Mouse (Mus musculus) bone marrow, adult 2 months (tissue): Measurements from ENCODE around the gene L1cam. TPM values are rescaled to one million over a fixed set of nuclear protein-coding genes. Genes with fewer than 3 reads are reported as not detected.

Experiments used
- H3K27ac ChIP-seq: fragments of 200-500 bp; 2 replicates; pipeline ENCODE4 v1.5.1; 2012; ENCODE audit warnings: low read depth, mild to moderate bottlenecking, control low read depth, inconsistent platforms, low read length; ENCODE audit not compliant: control insufficient read depth, poor library complexity, insufficient read depth
- H3K4me1 ChIP-seq: fragments of 200-500 bp; 2 replicates; pipeline ENCODE4 v1.6.1; 2011; ENCODE audit warnings: low read length; ENCODE audit not compliant: control insufficient read depth, insufficient read depth
- H3K4me3 ChIP-seq: fragments of 200-500 bp; replicated peaks from 2 replicates; pipeline ENCODE3; 2011; ENCODE audit warnings: mild to moderate bottlenecking, low read depth, low read length, control low read depth; ENCODE audit not compliant: control insufficient read depth
- CTCF ChIP-seq: fragments of 200-500 bp; IDR thresholded peaks from 2 replicates; pipeline ENCODE4 v1.5.1; 2011; ENCODE audit warnings: low read length, control low read depth; ENCODE audit not compliant: control insufficient read depth, insufficient read depth
- POLR2A ChIP-seq: fragments of 200-500 bp; IDR thresholded peaks from 2 replicates; pipeline ENCODE4 v1.6.1; 2011; ENCODE audit warnings: low read depth, mild to moderate bottlenecking, control low read depth, low read length, borderline replicate concordance; ENCODE audit not compliant: control insufficient read depth
- WGBS: fragments of 180-500 bp; shearing (Covaris S2); methylation state at CpG from one replicate; pipeline ENCODE4 v1.1.7; 2018; 5-methylcytosine and 5-hydroxymethylcytosine counted together
- polyA plus RNA-seq: library from polyadenylated mRNA; stranded (reverse); fragments of >200 nt; gene quantifications from 2 replicates; pipeline ENCODE4 v1.2.4, GENCODE M21; 2011; ENCODE audit warnings: low replicate concordance; ENCODE audit not compliant: missing spikeins, insufficient read depth, insufficient read length

Gene L1cam
- 3.6 and 12.7 TPM in 2 replicates for polyA plus RNA-seq

- Histone ChIP-seq H3K4me3 (no peak within 1 kb of the TSS), H3K4me1 (no peaks in the 10 kb centered on the region), H3K27ac (no peak within 1 kb of the TSS)
- TF ChIP-seq POLR2A (no peak), CTCF (peak; percentile 36; the same call in 1 of the 2 replicates)
- 22% methylated on average over 2 of the region's 2 CpGs for WGBS
Measured at GRCm38 (mm10) chrX:73895719-73896118, at the start of gene L1cam. TSS of gene L1cam (minus strand) at chrX:73896105.

GRCm38 (mm10) chrX:73942294-73942693 lies 46.4 kb upstream of the L1cam start:
- no peaks in the 10 kb centered on the region for H3K4me1 ChIP-seq
- H3K27ac ChIP-seq: no peak overlapping the region
- WGBS: 82% methylated on average over 2 of the region's 2 CpGs
- no peak overlapping the region for H3K4me3 ChIP-seq
- TF ChIP-seq CTCF (no peak), POLR2A (no peak)

- H3K4me3 ChIP-seq: no peak overlapping the region
- no peak overlapping the region for H3K27ac ChIP-seq
- H3K4me1 ChIP-seq: no peaks in the 10 kb centered on the region
- WGBS: 58% methylated on average over 2 of the region's 2 CpGs
- TF ChIP-seq CTCF: no peak
Measured at GRCm38 (mm10) chrX:73941860-73942259, 46.0 kb upstream of the L1cam start.

- TF ChIP-seq POLR2A (no peak), CTCF (no peak)
- 50% methylated on average over 2 of the region's 2 CpGs for WGBS
- Histone ChIP-seq H3K27ac (no peak overlapping the region), H3K4me3 (no peak overlapping the region), H3K4me1 (no peaks in the 10 kb centered on the region)
Measured at GRCm38 (mm10) chrX:73931871-73932270, 36.0 kb upstream of the L1cam start.

GRCm38 (mm10) chrX:73930402-73931062 lies 34.6 kb upstream of the L1cam start, which contains the start of gene Renbp:
TSS of gene Renbp (minus strand) at chrX:73930850.
- no peak for TF ChIP-seq CTCF
- TF ChIP-seq POLR2A: no peak
- no peak within 1 kb of the TSS for H3K27ac ChIP-seq
- no peaks in the 10 kb centered on the region for H3K4me1 ChIP-seq
- 27% methylated on average over 17 of the region's 17 CpGs for WGBS
- peak within 1 kb of the TSS; percentile 51 for H3K4me3 ChIP-seq

- 0 out of 2 replicates have a peak overlapping the region, but pooled peaks have one; percentile 59 for H3K27ac ChIP-seq
- no peak for TF ChIP-seq CTCF
- TF ChIP-seq POLR2A: no peak
- H3K4me1 ChIP-seq: no peaks in the 10 kb centered on the region; the same call in 1 of the 2 replicates
- peak overlapping the region; percentile 73 for H3K4me3 ChIP-seq
- WGBS: 59% methylated on average over 8 of the region's 8 CpGs
Measured at GRCm38 (mm10) chrX:73922550-73922882, 26.6 kb upstream of the L1cam start.

GRCm38 (mm10) chrX:73921823-73922549 lies 26.1 kb upstream of the L1cam start, which contains the start of the genes Arhgap4 and Naa10:
TSS of gene Arhgap4 (minus strand) at chrX:73921870.
TSS of gene Naa10 (minus strand) at chrX:73921944.
- H3K4me3 ChIP-seq: peak within 1 kb of the TSS; percentile 73
- TF ChIP-seq POLR2A: no peak
- no peak for TF ChIP-seq CTCF
- no peaks in the 10 kb centered on the region; the same call in 1 of the 2 replicates for H3K4me1 ChIP-seq
- 15% methylated on average over 43 of the region's 43 CpGs for WGBS
- peak within 1 kb of the TSS; percentile 68 for H3K27ac ChIP-seq

GRCm38 (mm10) chrX:73921285-73921822 lies 25.4 kb upstream of the L1cam start:
- Histone ChIP-seq H3K27ac (peak overlapping the region; percentile 68), H3K4me1 (no peaks in the 10 kb centered on the region; the same call in 1 of the 2 replicates), H3K4me3 (peak overlapping the region; percentile 73)
- 11% methylated on average over 34 of the region's 34 CpGs for WGBS
- no peak for TF ChIP-seq POLR2A
- no peak for TF ChIP-seq CTCF
